Mouse (Mus musculus): ENCODE measurements around the gene Gm16181. TPM values are rescaled to one million over a fixed set of nuclear protein-coding genes. Genes with fewer than 3 reads are reported as not detected.

Gm16181 gene
- polyA plus RNA-seq, 1 experiment from 2014 or later = 0.57 TPM

DNA sequence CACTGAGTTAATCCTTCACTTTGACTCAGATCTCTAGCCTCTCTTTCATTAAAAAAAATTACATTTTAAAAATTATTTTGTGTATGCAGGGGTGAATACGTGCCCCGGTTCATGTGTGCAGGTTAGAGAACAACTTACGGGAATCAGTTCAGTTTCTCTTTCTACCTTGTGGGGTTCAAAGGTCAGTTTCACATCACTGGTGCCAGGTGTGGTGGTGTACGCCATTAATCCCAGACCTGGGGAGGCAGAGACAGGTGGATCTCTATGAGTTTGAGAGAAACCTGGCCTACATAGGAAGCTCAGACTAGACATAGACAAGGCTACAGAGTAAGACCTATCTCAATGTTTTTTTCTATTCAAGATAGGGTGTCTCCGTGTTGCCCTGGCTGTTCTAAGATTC is 7.6 kb upstream of the Gm16181 start:
- H3K27me3 ChIP-seq = no peaks in the 10 kb centered on the region
- no peaks in the 10 kb centered on the region for H3K9me3 ChIP-seq (replicated peaks)
- H3K4me2 ChIP-seq (replicated peaks) = no peak overlapping the region
- no peak overlapping the region for H3K27ac ChIP-seq (replicated peaks)
- ATAC-seq (ENCODE audit: insufficient number of reproducible peaks, low FRiP score, low TSS enrichment, low read depth) = no peak
- H3K9ac ChIP-seq = no peak overlapping the region
- no peaks in the 10 kb centered on the region for H3K36me3 ChIP-seq
- 91% methylated on average over 5 of the region's 5 CpGs for WGBS
- H3K4me3 ChIP-seq (replicated peaks) = no peak overlapping the region
- H3K4me1 ChIP-seq = peaks cover 4% of the 10 kb centered on the region; the same call in 1 of the 2 replicates

GRCm38 (mm10) chr17:35218516-35219193 is 2.0 kb upstream of the Gm16181 start:
- Histone ChIP-seq H3K9me3 (replicated peaks) (no peaks in the 10 kb centered on the region), H3K36me3 (peaks cover 25% of the 10 kb centered on the region), H3K27me3 (no peaks in the 10 kb centered on the region), H3K9ac (no peak overlapping the region), H3K4me3 (replicated peaks) (no peak overlapping the region), H3K4me1 (peaks cover 10% of the 10 kb centered on the region; the same call in 1 of the 2 replicates), H3K4me2 (replicated peaks) (no peak overlapping the region), H3K27ac (replicated peaks) (no peak overlapping the region)
- 76% methylated on average over 18 of the region's 18 CpGs for WGBS
- ATAC-seq (ENCODE audit: insufficient number of reproducible peaks, low FRiP score, low TSS enrichment, low read depth) = no peak

- H3K36me3 ChIP-seq = peaks cover 25% of the 10 kb centered on the region
- no peak overlapping the region for H3K4me3 ChIP-seq (replicated peaks)
- H3K4me1 ChIP-seq = peaks cover 7% of the 10 kb centered on the region; the same call in 1 of the 2 replicates
- no peaks in the 10 kb centered on the region for H3K27me3 ChIP-seq
- no peak overlapping the region for H3K27ac ChIP-seq (replicated peaks)
- ATAC-seq (ENCODE audit: insufficient number of reproducible peaks, low FRiP score, low TSS enrichment, low read depth) = no peak
- 73% methylated on average over 6 of the region's 6 CpGs for WGBS
- no peak overlapping the region for H3K9ac ChIP-seq
- H3K4me2 ChIP-seq (replicated peaks) = no peak overlapping the region
- H3K9me3 ChIP-seq (replicated peaks) = no peaks in the 10 kb centered on the region
Measured at GRCm38 (mm10) chr17:35219601-35220041, 1.0 kb upstream of the Gm16181 start.

DNA sequence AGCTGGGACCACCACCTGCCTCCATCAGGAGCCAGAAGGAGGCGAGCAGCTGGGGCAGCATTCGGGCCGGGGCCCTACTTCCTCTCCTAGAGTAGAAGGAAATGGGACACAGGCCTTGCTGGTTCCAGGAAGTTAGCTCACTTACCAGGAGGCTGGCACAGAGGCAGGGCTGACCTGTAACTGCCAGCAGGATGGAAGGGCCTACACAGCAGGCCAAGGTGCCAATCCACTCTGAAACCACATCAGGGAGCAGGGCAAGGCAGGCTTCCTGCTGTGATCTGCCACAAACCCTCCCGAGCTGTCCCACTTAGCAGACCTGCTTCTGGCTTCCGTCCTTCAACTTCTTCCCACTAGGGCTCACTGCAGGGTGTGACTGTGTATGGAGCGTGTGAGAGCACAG is 1.7 kb downstream of the Gm16181 start:
- ATAC-seq (ENCODE audit: insufficient number of reproducible peaks, low FRiP score, low TSS enrichment, low read depth) = no peak
- Histone ChIP-seq H3K4me3 (replicated peaks) (no peak overlapping the region), H3K27me3 (no peaks in the 10 kb centered on the region), H3K27ac (replicated peaks) (0 out of 2 replicates have a peak overlapping the region, but pooled peaks have one; percentile 28), H3K4me1 (peaks cover 6% of the 10 kb centered on the region; the same call in 1 of the 2 replicates), H3K36me3 (peaks cover 35% of the 10 kb centered on the region), H3K4me2 (replicated peaks) (no peak overlapping the region), H3K9me3 (replicated peaks) (no peaks in the 10 kb centered on the region), H3K9ac (0 out of 2 replicates have a peak overlapping the region, but pooled peaks have one; percentile 15)
- 72% methylated on average over 6 of the region's 6 CpGs for WGBS

GRCm38 (mm10) chr17:35224641-35225040 is 4.0 kb downstream of the Gm16181 start:
- Histone ChIP-seq H3K4me1 (peaks cover 6% of the 10 kb centered on the region; the same call in 1 of the 2 replicates), H3K9me3 (replicated peaks) (no peaks in the 10 kb centered on the region), H3K27ac (replicated peaks) (no peak overlapping the region), H3K9ac (no peak overlapping the region), H3K36me3 (peaks cover 51% of the 10 kb centered on the region), H3K27me3 (no peaks in the 10 kb centered on the region), H3K4me3 (replicated peaks) (no peak overlapping the region), H3K4me2 (replicated peaks) (no peak overlapping the region)
- WGBS = 93% methylated on average over 4 of the region's 4 CpGs
- no peak for ATAC-seq (ENCODE audit: insufficient number of reproducible peaks, low FRiP score, low TSS enrichment, low read depth)

DNA sequence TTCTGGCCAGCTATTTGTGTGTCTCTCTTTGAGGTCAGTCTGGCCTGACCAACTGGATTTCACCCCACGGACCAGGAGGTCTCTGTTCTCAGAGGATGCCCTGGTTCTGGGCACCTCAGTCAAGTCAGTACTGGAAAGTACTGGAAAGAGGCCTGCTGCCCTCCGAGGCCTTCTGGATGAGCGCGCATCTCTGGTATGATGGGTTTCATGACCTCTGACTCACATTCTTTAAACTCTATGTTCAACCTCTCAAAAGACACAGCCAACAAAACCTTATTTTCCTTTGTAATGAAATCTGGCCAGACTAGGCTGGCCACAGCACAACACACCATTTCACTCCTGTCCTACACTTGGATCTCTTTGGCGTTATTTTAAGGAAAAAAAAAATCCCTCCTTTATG is 4.8 kb downstream of the Gm16181 start:
- Histone ChIP-seq H3K27ac (replicated peaks) (no peak overlapping the region), H3K4me1 (peaks cover under 1% of the 10 kb centered on the region; the same call in 1 of the 2 replicates), H3K36me3 (peaks cover 49% of the 10 kb centered on the region), H3K9me3 (replicated peaks) (no peaks in the 10 kb centered on the region), H3K4me2 (replicated peaks) (no peak overlapping the region), H3K9ac (no peak overlapping the region), H3K27me3 (no peaks in the 10 kb centered on the region), H3K4me3 (replicated peaks) (no peak overlapping the region)
- 86% methylated on average over 5 of the region's 5 CpGs for whole genome bisulfite sequencing
- no peak for ATAC-seq (ENCODE audit: insufficient number of reproducible peaks, low FRiP score, low TSS enrichment, low read depth)

DNA sequence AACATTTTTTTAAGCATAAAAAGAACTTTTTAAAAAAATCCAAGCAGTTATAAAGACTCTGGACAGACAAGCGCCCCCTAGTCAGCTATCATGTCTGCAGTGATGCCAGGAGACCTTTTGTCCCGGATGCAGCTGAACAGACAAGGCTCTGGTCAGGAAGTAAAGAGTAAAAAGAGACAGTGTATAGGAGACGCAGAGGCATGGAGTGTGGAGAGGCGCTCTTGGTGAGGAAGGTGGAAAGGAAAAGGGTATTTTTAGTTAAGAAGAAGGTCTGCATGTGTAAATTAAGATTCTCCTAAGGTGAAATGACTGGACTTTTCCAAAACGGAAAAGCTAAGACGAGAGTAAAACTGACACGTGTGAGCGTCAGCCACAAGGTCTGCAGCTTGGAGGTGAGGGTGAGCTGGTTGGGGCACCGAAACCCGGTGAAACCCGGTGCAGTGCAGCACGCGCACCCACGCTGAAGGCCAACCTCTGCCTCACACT is 6.0 kb downstream of the Gm16181 start:
- no peak for ATAC-seq (ENCODE audit: insufficient number of reproducible peaks, low FRiP score, low TSS enrichment, low read depth)
- WGBS = 83% methylated on average over 14 of the region's 14 CpGs
- no peak overlapping the region for H3K4me3 ChIP-seq (replicated peaks)
- H3K4me2 ChIP-seq (replicated peaks) = no peak overlapping the region
- peaks cover under 1% of the 10 kb centered on the region; the same call in 1 of the 2 replicates for H3K4me1 ChIP-seq
- no peak overlapping the region for H3K9ac ChIP-seq
- H3K27ac ChIP-seq (replicated peaks) = no peak overlapping the region
- no peaks in the 10 kb centered on the region for H3K9me3 ChIP-seq (replicated peaks)
- H3K36me3 ChIP-seq = peaks cover 54% of the 10 kb centered on the region
- H3K27me3 ChIP-seq = no peaks in the 10 kb centered on the region

DNA sequence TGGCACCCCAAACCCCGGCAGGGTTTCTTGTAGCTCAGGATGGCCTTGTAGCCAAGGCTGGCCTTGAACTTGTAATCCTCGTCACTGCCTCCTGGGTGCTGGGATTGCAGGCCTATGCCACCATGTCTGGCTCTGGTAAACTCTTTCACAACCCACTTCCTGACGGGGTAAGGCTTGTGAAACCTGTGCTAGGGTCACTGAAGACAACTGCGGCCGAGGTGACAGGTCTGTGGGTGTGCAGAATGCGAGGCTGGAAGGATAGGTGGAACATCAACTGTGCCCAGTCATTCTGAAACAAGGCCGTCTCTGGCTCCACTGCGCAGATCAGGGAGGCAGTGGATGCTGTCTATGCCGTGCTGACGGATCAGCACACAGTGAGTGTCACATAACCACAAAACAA is 10.4 kb downstream of the Gm16181 start:
- WGBS = 93% methylated on average over 10 of the region's 10 CpGs
- Histone ChIP-seq H3K9me3 (replicated peaks) (no peaks in the 10 kb centered on the region), H3K4me2 (replicated peaks) (no peak overlapping the region), H3K27ac (replicated peaks) (no peak overlapping the region), H3K4me1 (peaks cover 35% of the 10 kb centered on the region), H3K9ac (peak overlapping the region; percentile 21; the same call in 1 of the 2 replicates), H3K27me3 (no peaks in the 10 kb centered on the region), H3K36me3 (peaks cover 40% of the 10 kb centered on the region), H3K4me3 (replicated peaks) (no peak overlapping the region)
- ATAC-seq (ENCODE audit: insufficient number of reproducible peaks, low FRiP score, low TSS enrichment, low read depth) = no peak

DNA sequence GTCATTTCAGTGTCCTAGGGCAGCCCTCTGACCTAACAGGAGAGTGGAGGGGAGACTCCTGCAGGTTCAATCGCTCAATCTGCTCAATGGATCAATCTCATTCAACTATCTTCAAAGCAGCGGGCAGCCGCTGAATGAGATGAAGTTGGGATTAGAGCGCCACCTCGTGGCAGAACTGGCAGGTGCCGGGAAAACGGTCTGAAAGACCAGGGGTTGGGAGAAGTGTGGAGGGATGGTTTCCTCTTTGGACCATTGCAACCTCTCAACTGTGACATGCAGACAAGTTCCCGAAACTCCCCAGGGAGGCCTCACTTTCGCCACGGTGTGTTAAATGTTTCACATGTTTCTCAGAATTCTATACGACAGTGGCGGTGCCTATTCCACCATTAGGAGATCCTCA is 11.4 kb downstream of the Gm16181 start:
- H3K27ac ChIP-seq (replicated peaks) = no peak overlapping the region
- no peak for ATAC-seq (ENCODE audit: insufficient number of reproducible peaks, low FRiP score, low TSS enrichment, low read depth)
- 11% methylated on average over 12 of the region's 12 CpGs for WGBS
- no peaks in the 10 kb centered on the region for H3K27me3 ChIP-seq
- no peak overlapping the region; the same call in 1 of the 2 replicates for H3K4me2 ChIP-seq (replicated peaks)
- peaks cover 42% of the 10 kb centered on the region for H3K4me1 ChIP-seq
- no peak overlapping the region for H3K4me3 ChIP-seq (replicated peaks)
- peaks cover 37% of the 10 kb centered on the region for H3K36me3 ChIP-seq
- no peaks in the 10 kb centered on the region for H3K9me3 ChIP-seq (replicated peaks)
- no peak overlapping the region; the same call in 1 of the 2 replicates for H3K9ac ChIP-seq

DNA sequence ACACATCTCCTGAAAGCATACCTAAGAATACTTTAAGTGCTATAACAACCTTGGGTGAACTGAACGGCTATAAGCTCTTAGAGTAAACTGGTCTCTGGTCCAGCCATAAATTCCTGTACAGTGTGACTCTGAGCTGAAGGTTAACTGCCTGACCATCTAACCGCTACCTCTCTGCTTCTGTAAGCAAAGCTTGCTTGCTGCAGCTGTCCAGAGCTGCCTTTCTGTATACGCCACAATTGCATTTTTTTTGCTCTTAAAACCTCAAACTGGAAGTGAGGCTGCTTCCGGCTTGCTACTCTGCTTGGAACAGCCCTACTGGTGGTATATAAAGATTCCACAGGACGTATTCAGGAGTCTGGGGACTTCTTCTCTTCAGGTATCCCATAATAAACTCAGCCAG is 12.0 kb downstream of the Gm16181 start:
- 76% methylated on average over 5 of the region's 5 CpGs for WGBS
- Histone ChIP-seq H3K4me2 (replicated peaks) (no peak overlapping the region), H3K27me3 (no peaks in the 10 kb centered on the region), H3K9ac (no peak overlapping the region), H3K27ac (replicated peaks) (peak overlapping the region; percentile 95), H3K4me3 (replicated peaks) (no peak overlapping the region), H3K9me3 (replicated peaks) (no peaks in the 10 kb centered on the region), H3K4me1 (peaks cover 42% of the 10 kb centered on the region), H3K36me3 (peaks cover 34% of the 10 kb centered on the region)
- no peak for ATAC-seq (ENCODE audit: insufficient number of reproducible peaks, low FRiP score, low TSS enrichment, low read depth)

DNA sequence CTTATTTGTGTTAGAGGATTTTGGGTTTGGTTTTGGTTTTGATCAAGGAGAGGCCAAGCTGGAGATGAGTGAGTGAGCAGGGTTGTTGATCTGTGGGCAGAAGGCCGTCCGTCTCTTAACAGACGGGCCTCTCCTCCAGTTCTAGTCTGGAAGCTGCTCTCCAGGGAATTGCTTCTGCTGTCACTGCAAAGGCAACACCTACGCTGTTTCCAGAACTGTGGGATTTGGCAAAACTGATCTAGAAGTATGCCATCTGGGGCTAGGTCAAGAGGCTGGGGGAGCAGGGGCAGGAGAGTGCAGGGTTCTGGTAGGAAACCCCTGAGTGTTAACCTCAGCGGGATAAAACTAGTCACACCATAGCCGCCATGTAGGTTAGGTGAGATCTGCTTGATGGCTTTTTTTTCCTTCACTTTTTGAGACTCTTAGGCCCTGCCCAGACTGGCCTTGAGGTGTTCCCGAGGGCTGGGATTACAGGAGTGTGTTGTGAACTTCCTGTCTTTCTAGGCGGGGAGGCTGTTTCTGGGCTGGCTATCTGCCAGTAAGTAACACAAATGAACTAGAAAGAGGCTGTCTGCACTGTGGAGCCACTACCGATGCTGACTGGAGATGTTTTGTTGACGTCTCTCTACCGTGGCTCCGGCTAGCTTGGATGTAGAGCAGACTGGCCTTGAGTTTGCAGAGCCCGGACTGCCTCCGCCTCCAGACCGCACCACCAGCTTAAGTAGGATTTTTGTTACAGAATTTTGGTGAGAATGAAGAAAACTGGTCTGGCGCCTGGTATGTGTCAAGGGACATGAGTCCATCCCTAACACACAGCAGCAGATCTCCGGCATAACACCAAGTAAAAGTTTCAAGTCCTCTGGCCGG is 12.7 kb downstream of the Gm16181 start, which contains the start of gene Atp6v1g2:
Atp6v1g2 (plus strand) TSS at position 547 of the 867 bp plus-strand sequence.
- H3K27me3 ChIP-seq = no peaks in the 10 kb centered on the region
- WGBS = 52% methylated on average over 18 of the region's 18 CpGs
- peaks cover 30% of the 10 kb centered on the region for H3K36me3 ChIP-seq
- H3K9me3 ChIP-seq (replicated peaks) = no peaks in the 10 kb centered on the region
- H3K4me3 ChIP-seq (replicated peaks) = peak within 1 kb of the TSS; percentile 57
- peak within 1 kb of the TSS; percentile 76; the same call in 1 of the 2 replicates for H3K9ac ChIP-seq
- H3K4me2 ChIP-seq (replicated peaks) = peak within 1 kb of the TSS; percentile 86
- no peak for ATAC-seq (ENCODE audit: insufficient number of reproducible peaks, low FRiP score, low TSS enrichment, low read depth)
- peaks cover 42% of the 10 kb centered on the region for H3K4me1 ChIP-seq
- H3K27ac ChIP-seq (replicated peaks) = peak within 1 kb of the TSS; percentile 95
